Mouse (Mus musculus) MEL (cell line): ENCODE results near the gene Gm42674. TPM values are rescaled to one million over a fixed set of nuclear protein-coding genes. Genes with fewer than 3 reads are reported as not detected.

Experiments used
- DNase-seq: peaks from one replicate; pipeline ENCODE4 v3.0.0; 2011; ENCODE audit warnings: low read depth, low spot score
- H3K27ac ChIP-seq: 2 replicates; pipeline ENCODE4 v1.5.1; 2012; ENCODE audit warnings: low read depth, mild to moderate bottlenecking, control low read depth, low read length, moderate library complexity; ENCODE audit not compliant: control insufficient read depth
- H3K27me3 ChIP-seq, 2 experiments: fragments of 150-350 bp in 1 of 2; sonication (generic) in 1 of 2; 2 replicates each; pipeline ENCODE4 v1.6.1; 2012; ENCODE audit warnings: low read length in 2 of 2, mild to moderate bottlenecking in 2 of 2, improper control_type of control experiment in 1 of 2, moderate library complexity in 1 of 2; ENCODE audit not compliant: insufficient read depth in 2 of 2, control insufficient read depth in 1 of 2
- H3K36me3 ChIP-seq, 2 experiments: 2 replicates each; pipeline ENCODE4 v1.6.1; 2012 to 2014; ENCODE audit warnings: low read length in 2 of 2, improper control_type of control experiment in 1 of 2, inconsistent platforms in 1 of 2, mild to moderate bottlenecking in 1 of 2; ENCODE audit not compliant: insufficient read depth in 2 of 2, control insufficient read depth in 1 of 2
- H3K4me1 ChIP-seq, 2 experiments: fragments of 150-350 bp in 1 of 2; sonication (generic) in 1 of 2; 2 replicates each; pipeline ENCODE4 v1.6.1; 2012; ENCODE audit warnings: low read length in 2 of 2, improper control_type of control experiment in 1 of 2, mild to moderate bottlenecking in 1 of 2; ENCODE audit not compliant: insufficient read depth in 2 of 2, control insufficient read depth in 1 of 2
- H3K4me3 ChIP-seq, 2 experiments: fragments of 150-350 bp in 1 of 2; sonication (generic) in 1 of 2; 2 replicates each; pipeline ENCODE4 v1.5.1; 2012; ENCODE audit warnings: low read depth in 2 of 2, low read length in 2 of 2, mild to moderate bottlenecking in 2 of 2, moderate library complexity in 2 of 2, control low read depth in 1 of 2, improper control_type of control experiment in 1 of 2; ENCODE audit not compliant: control insufficient read depth in 1 of 2, insufficient read depth in 1 of 2
- H3K79me2 ChIP-seq: 2 replicates; pipeline ENCODE4 v1.6.1; 2012; ENCODE audit warnings: mild to moderate bottlenecking, low read length, moderate library complexity; ENCODE audit not compliant: control insufficient read depth, poor library complexity, insufficient read depth
- H3K9ac ChIP-seq: 2 replicates; pipeline ENCODE4 v1.6.1; 2012; ENCODE audit warnings: low read depth, mild to moderate bottlenecking, control low read depth, low read length, moderate library complexity; ENCODE audit not compliant: control insufficient read depth, poor library complexity, severe bottlenecking
- H3K9me3 ChIP-seq: fragments of 150-350 bp; sonication (generic); replicated peaks from 2 replicates; pipeline ENCODE4 v1.6.1; 2012; ENCODE audit warnings: mild to moderate bottlenecking, low read length, improper control_type of control experiment, moderate library complexity; ENCODE audit not compliant: insufficient read depth
- BHLHE40 ChIP-seq: IDR thresholded peaks from 2 replicates; pipeline ENCODE4 v1.6.1; 2012; ENCODE audit warnings: low read depth, mild to moderate bottlenecking, inconsistent platforms, low read length, improper control_type of control experiment, borderline replicate concordance
- CHD2 ChIP-seq: IDR thresholded peaks from 2 replicates; pipeline ENCODE4 v1.6.1; 2011; ENCODE audit warnings: low read length, improper control_type of control experiment
- CTCF ChIP-seq, 3 experiments: IDR thresholded peaks in 2 of 3; conservative IDR thresholded peaks in 1 of 3; 2 replicates each; pipeline ENCODE4 v1.5.1; 2011 to 2012; ENCODE audit warnings: low read length in 3 of 3, low read depth in 2 of 3, mild to moderate bottlenecking in 2 of 3, improper control_type of control experiment in 1 of 3, inconsistent platforms in 1 of 3, mixed read lengths in 1 of 3, moderate library complexity in 1 of 3; ENCODE audit not compliant: control insufficient read depth in 1 of 3, insufficient read depth in 1 of 3, poor library complexity in 1 of 3, severe bottlenecking in 1 of 3
- E2F4 ChIP-seq: IDR thresholded peaks from 2 replicates; pipeline ENCODE4 v1.6.1; 2011; ENCODE audit warnings: low read depth, low read length, improper control_type of control experiment, borderline replicate concordance
- ELF1 ChIP-seq: IDR thresholded peaks from 2 replicates; pipeline ENCODE4 v1.6.1; 2014; ENCODE audit warnings: low read depth, mild to moderate bottlenecking, inconsistent platforms, low read length, improper control_type of control experiment, moderate library complexity
- ETS1 ChIP-seq: IDR thresholded peaks from 2 replicates; pipeline ENCODE4 v1.6.1; 2012; ENCODE audit warnings: low read depth, mild to moderate bottlenecking, inconsistent platforms, low read length, improper control_type of control experiment, moderate library complexity
- GABPA ChIP-seq: IDR thresholded peaks from 2 replicates; pipeline ENCODE4 v1.6.1; 2012; ENCODE audit warnings: low read depth, mild to moderate bottlenecking, inconsistent platforms, low read length, improper control_type of control experiment, moderate library complexity
- GATA1 ChIP-seq: IDR thresholded peaks from 2 replicates; pipeline ENCODE4 v1.6.1; 2011; ENCODE audit warnings: low read depth, low read length, improper control_type of control experiment
- HCFC1 ChIP-seq: IDR thresholded peaks from 2 replicates; pipeline ENCODE4 v1.6.1; 2012; ENCODE audit warnings: low read depth, mild to moderate bottlenecking, inconsistent platforms, low read length, improper control_type of control experiment, moderate library complexity
- JUND ChIP-seq: IDR thresholded peaks from 2 replicates; pipeline ENCODE4 v1.6.1; 2011; ENCODE audit warnings: low read depth, mild to moderate bottlenecking, improper control_type of control experiment, low read length
- MAX ChIP-seq: IDR thresholded peaks from 2 replicates; pipeline ENCODE4 v1.6.1; 2011; ENCODE audit warnings: low read length, improper control_type of control experiment
- MAZ ChIP-seq: IDR thresholded peaks from 2 replicates; pipeline ENCODE4 v1.6.1; 2012; ENCODE audit warnings: low read depth, mild to moderate bottlenecking, inconsistent platforms, low read length, improper control_type of control experiment
- MYB ChIP-seq: IDR thresholded peaks from 2 replicates; pipeline ENCODE4 v1.6.1; 2011; ENCODE audit warnings: mild to moderate bottlenecking, low read depth, low read length, improper control_type of control experiment
- MYC ChIP-seq: IDR thresholded peaks from 2 replicates; pipeline ENCODE4 v1.6.1; 2011; ENCODE audit warnings: low read depth, mild to moderate bottlenecking, low read length, improper control_type of control experiment, moderate library complexity
- NELFE ChIP-seq: IDR thresholded peaks from 2 replicates; pipeline ENCODE4 v1.6.1; 2011; ENCODE audit warnings: low read depth, low read length, improper control_type of control experiment
- NRF1 ChIP-seq: IDR thresholded peaks from 2 replicates; pipeline ENCODE4 v1.6.1; 2014; ENCODE audit warnings: low read depth, mild to moderate bottlenecking, inconsistent platforms, low read length, improper control_type of control experiment, moderate library complexity; ENCODE audit not compliant: poor library complexity, insufficient read depth, severe bottlenecking
- POLR2AphosphoS2 ChIP-seq: IDR thresholded peaks from 2 replicates; pipeline ENCODE4 v1.6.1; 2011; ENCODE audit warnings: low read length, improper control_type of control experiment
- POLR2AphosphoS5 ChIP-seq: IDR thresholded peaks from 2 replicates; pipeline ENCODE4 v1.6.1; 2012; ENCODE audit warnings: low read depth, borderline replicate concordance, mild to moderate bottlenecking, inconsistent platforms, low read length, moderate library complexity, mixed read lengths
- RAD21 ChIP-seq: IDR thresholded peaks from 2 replicates; pipeline ENCODE4 v1.6.1; 2011; ENCODE audit warnings: mild to moderate bottlenecking, low read depth, low read length, improper control_type of control experiment
- SIN3A ChIP-seq: IDR thresholded peaks from 2 replicates; pipeline ENCODE4 v1.6.1; 2012; ENCODE audit warnings: low read length, improper control_type of control experiment, inconsistent platforms
- SMC3 ChIP-seq: IDR thresholded peaks from 2 replicates; pipeline ENCODE4 v1.6.1; 2011; ENCODE audit warnings: low read depth, low read length, improper control_type of control experiment
- TBP ChIP-seq: IDR thresholded peaks from 2 replicates; pipeline ENCODE4 v1.8.0; 2011; ENCODE audit warnings: low read depth, low read length, improper control_type of control experiment
- USF1 ChIP-seq: IDR thresholded peaks from 2 replicates; pipeline ENCODE4 v1.6.1; 2014; ENCODE audit warnings: low read depth, mild to moderate bottlenecking, inconsistent platforms, low read length, improper control_type of control experiment, moderate library complexity
- USF2 ChIP-seq, 2 experiments: IDR thresholded peaks; 2 replicates each; pipeline ENCODE4 v1.6.1; 2011 to 2012; ENCODE audit warnings: improper control_type of control experiment in 2 of 2, low read length in 2 of 2, borderline replicate concordance in 1 of 2, inconsistent platforms in 1 of 2, low read depth in 1 of 2, mild to moderate bottlenecking in 1 of 2; ENCODE audit not compliant: insufficient read depth in 1 of 2
- ZC3H11A ChIP-seq: IDR thresholded peaks from 2 replicates; pipeline ENCODE4 v1.6.1; 2012; ENCODE audit warnings: low read depth, mild to moderate bottlenecking, inconsistent platforms, low read length, improper control_type of control experiment
- ZNF384 ChIP-seq: IDR thresholded peaks from 2 replicates; pipeline ENCODE4 v1.6.1; 2012; ENCODE audit warnings: low read depth, mild to moderate bottlenecking, inconsistent platforms, low read length, improper control_type of control experiment
- polyA plus RNA-seq, 2 experiments: library from polyadenylated mRNA; stranded (reverse) in 1 of 2; unstranded in 1 of 2; fragments of >175 nt in 1 of 2; fragments of >200 nt in 1 of 2; gene quantifications; 2 replicates each; pipeline versions ENCODE4 v1.2.1 to v1.2.4; 2012; ENCODE audit warnings: low replicate concordance in 2 of 2, low read depth in 1 of 2; ENCODE audit not compliant: insufficient read length in 2 of 2, insufficient read depth in 1 of 2, missing spikeins in 1 of 2
- total RNA-seq: library from RNA; depleted of rRNA; stranded (reverse); fragments of 300-350 nt; gene quantifications from 2 replicates; pipeline ENCODE4 v1.2.3, GENCODE M21; 2012

The Gm42674 gene
- total and polyA plus RNA-seq, 3 experiments: not detected

- no peak for DNase-seq
- H3K4me1 ChIP-seq: no peaks in the 10 kb centered on the region
- H3K27ac ChIP-seq: no peak overlapping the region
- H3K9ac ChIP-seq: no peak overlapping the region
- no peak for TF ChIP-seq USF2 (IDR thresholded peaks at IDR 0.05; ENCODE audit: borderline replicate concordance in 1 of 2, insufficient read depth in 1 of 2, low read depth in 1 of 2, low read length in 2 of 2)
- TF ChIP-seq, all 39 proteins: peak for 0
- H3K4me3 ChIP-seq: no peak overlapping the region
- no peaks in the 10 kb centered on the region for H3K9me3 ChIP-seq
- peaks cover 18 to 30% of the 10 kb centered on the region in 2 experiments for H3K27me3 ChIP-seq
- no peaks in the 10 kb centered on the region for H3K36me3 ChIP-seq
- no peaks in the 10 kb centered on the region for H3K79me2 ChIP-seq
Observed at GRCm38 (mm10) chr3:90574691-90575090, 27.0 kb upstream of the Gm42674 start.

- no peaks in the 10 kb centered on the region for H3K36me3 ChIP-seq
- H3K79me2 ChIP-seq: no peaks in the 10 kb centered on the region
- no peak overlapping the region for H3K9ac ChIP-seq
- TF ChIP-seq SIN3A (no peak), ZC3H11A (no peak), HCFC1 (no peak), POLR2AphosphoS5 (no peak), BHLHE40 (no peak), ELF1 (no peak), ZNF384 (no peak), CHD2 (no peak), MAZ (no peak), USF1 (no peak)
- H3K27ac ChIP-seq: no peak overlapping the region
- no peak for DNase-seq
- peaks cover 20 to 33% of the 10 kb centered on the region in 2 experiments for H3K27me3 ChIP-seq
- H3K9me3 ChIP-seq: no peaks in the 10 kb centered on the region
- no peak overlapping the region for H3K4me3 ChIP-seq
- no peaks in the 10 kb centered on the region for H3K4me1 ChIP-seq
Observed at GRCm38 (mm10) chr3:90575320-90575719, 26.4 kb upstream of the Gm42674 start.

- no peaks in the 10 kb centered on the region for H3K79me2 ChIP-seq
- no peaks in the 10 kb centered on the region for H3K9me3 ChIP-seq
- DNase-seq: no peak
- H3K27ac ChIP-seq: no peak overlapping the region
- no peak overlapping the region for H3K4me3 ChIP-seq
- no peaks in the 10 kb centered on the region for H3K4me1 ChIP-seq
- peaks cover 20 to 33% of the 10 kb centered on the region in 2 experiments for H3K27me3 ChIP-seq
- H3K9ac ChIP-seq: no peak overlapping the region
- TF ChIP-seq GABPA (no peak), GATA1 (no peak), RAD21 (no peak), MYC (no peak), MAX (no peak), NRF1 (no peak), ZC3H11A (no peak), USF2 (IDR thresholded peaks at IDR 0.05; ENCODE audit: borderline replicate concordance in 1 of 2, insufficient read depth in 1 of 2, low read depth in 1 of 2, low read length in 2 of 2) (no peak), TBP (no peak), POLR2AphosphoS5 (no peak), ETS1 (no peak), ZNF384 (no peak), MYB (no peak), JUND (no peak), E2F4 (no peak), USF1 (no peak), SMC3 (no peak), NELFE (no peak), POLR2AphosphoS2 (no peak), CTCF (IDR thresholded peaks at IDR 0.05 in 2 of 3, conservative IDR thresholded peaks at IDR 0.05 in 1 of 3; ENCODE audit: control insufficient read depth in 1 of 3, insufficient read depth in 1 of 3, low read depth in 2 of 3, low read length in 3 of 3, poor library complexity in 1 of 3, severe bottlenecking in 1 of 3) (no peak)
- H3K36me3 ChIP-seq: no peaks in the 10 kb centered on the region
Observed at GRCm38 (mm10) chr3:90576351-90577001, 25.2 kb upstream of the Gm42674 start.
